Mouse (Mus musculus) erythroid progenitor cell, adult 5-6 weeks (primary cell): ENCODE results near the gene Pcna. TPM values are rescaled to one million over a fixed set of nuclear protein-coding genes. Genes with fewer than 3 reads are reported as not detected.
"Not testable (repeated sequence)": the region's sequence is repeated elsewhere in the genome, so short reads cannot be mapped to it uniquely, and the experiment has no call there.

ENCODE experiments used
- ATAC-seq: replicated peaks from 2 replicates; pipeline ENCODE4 v1.8.0; 2016; ENCODE audit warnings: moderate number of reproducible peaks, mild to moderate bottlenecking, moderate TSS enrichment, inconsistent platforms; ENCODE audit not compliant: poor library complexity, low FRiP score, severe bottlenecking
- total RNA-seq, 2 experiments: library from RNA; stranded (forward) in 1 of 2; stranded (reverse) in 1 of 2; fragments of 150-400 nt in 1 of 2; fragments of 186-747, 209-891 nt in 1 of 2; gene quantifications; 2 replicates each; pipeline versions ENCODE4 v1.2.3 to v1.2.4; 2015 to 2017; ENCODE audit warnings: low replicate concordance in 2 of 2

Pcna gene
- total RNA-seq, 2 experiments from 2014 or later, result 562 to 1,003 TPM

DNA sequence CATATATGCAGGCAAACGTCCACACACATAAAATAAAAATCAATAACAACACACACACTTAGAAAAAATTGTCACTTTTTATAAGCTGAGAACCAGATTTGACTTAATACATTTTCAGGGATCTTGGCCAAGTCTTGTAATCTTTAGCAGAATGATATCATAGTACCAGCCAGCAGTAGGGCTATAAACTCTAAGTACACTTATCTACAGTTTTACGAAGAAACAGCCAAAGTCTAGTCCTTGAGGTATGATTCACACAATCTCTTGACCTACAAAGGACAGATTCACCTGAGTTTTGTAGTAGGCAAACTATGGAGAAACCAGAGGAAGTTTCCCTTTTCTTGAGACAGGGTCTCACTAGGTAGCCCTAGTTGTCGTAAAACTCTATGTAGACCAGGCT, 13.7 kb downstream of the Pcna start:
- ATAC-seq, result not testable (repeated sequence)

DNA sequence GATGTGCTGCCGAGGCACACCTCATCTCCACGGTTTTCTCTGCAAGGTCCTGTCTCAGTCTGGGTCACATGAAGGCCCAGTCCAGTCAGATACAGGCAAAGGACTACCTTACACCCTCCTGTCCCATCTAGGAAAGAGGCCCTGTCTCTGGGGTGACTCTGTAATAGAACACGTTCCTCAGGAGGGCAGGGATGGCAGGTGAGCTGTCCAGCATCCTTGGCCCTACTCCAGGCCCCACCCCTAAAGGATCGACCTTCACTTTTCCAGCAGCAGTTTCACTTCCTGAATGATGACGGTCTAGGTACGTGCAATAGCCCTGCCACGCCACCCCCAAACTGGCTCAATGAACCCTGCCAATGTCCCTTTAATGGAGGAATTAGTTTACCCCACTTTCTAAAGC, 17.1 kb downstream of the Pcna start:
- ATAC-seq, result 0 out of 2 replicates have a peak, but pooled peaks have one; percentile 18

- no peak for ATAC-seq
Observed at GRCm38 (mm10) chr2:132235291-132235690, 17.8 kb downstream of the Pcna start.

DNA sequence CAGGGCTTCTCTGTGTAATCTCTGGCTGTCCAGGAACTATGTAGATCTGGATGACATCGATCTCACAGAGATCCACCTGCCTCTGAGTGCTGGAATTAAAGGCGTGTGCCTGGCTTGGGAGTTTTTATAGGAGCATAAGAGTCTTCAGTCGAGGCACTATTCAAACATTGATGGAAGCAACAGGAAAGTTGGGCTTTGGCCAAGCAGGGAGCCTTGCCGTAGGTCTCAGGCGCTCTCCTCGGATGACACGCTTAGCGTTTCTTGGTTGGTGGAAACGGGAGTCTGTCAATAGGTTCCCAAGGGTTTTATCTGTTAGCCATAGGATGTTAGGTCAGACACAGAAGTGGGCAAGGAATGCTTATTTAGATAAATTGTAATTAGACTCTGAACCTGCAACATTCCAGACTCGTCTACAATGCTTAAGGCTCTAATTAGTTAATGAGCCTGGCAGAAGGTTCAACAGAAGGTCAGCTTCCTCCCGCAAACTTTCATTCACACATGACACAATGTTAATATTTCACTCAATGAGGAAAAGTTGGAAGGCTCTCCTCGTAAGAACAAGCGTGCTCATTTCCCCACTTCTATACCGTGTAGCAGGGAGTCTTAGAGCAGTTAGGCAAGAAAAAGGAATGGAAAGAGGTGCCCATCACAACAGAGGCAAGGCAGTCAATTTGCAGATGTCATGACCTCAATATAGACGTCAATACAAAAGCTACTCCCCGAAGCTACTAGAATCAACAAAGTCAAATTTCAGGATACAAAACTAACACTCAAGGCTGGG, 18.9 kb downstream of the Pcna start:
- ATAC-seq, result no peak

GRCm38 (mm10) chr2:132232413-132232945, 20.6 kb downstream of the Pcna start:
- ATAC-seq, result no peak

DNA sequence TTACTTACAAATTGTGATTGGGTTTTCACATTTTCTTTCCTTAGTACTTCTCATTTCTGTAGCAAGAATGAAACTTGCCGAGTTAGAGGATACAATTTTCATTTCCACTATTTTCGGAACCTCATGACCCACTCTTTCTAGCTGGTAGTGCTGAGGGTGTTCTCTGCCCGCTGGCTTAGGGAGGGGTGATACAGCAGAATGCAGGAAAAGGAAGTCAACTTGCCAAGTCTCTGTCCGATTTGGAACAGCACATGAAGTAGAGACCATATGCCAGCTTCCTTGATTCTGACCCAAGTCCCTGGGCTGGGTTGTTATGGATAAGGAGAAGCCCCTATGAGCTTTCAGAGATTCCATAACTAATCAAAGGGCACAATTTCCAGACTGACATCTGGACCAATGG, 28.8 kb downstream of the Pcna start:
- no peak for ATAC-seq

GRCm38 (mm10) chr2:132221611-132222073, 31.5 kb downstream of the Pcna start:
- no peak for ATAC-seq

DNA sequence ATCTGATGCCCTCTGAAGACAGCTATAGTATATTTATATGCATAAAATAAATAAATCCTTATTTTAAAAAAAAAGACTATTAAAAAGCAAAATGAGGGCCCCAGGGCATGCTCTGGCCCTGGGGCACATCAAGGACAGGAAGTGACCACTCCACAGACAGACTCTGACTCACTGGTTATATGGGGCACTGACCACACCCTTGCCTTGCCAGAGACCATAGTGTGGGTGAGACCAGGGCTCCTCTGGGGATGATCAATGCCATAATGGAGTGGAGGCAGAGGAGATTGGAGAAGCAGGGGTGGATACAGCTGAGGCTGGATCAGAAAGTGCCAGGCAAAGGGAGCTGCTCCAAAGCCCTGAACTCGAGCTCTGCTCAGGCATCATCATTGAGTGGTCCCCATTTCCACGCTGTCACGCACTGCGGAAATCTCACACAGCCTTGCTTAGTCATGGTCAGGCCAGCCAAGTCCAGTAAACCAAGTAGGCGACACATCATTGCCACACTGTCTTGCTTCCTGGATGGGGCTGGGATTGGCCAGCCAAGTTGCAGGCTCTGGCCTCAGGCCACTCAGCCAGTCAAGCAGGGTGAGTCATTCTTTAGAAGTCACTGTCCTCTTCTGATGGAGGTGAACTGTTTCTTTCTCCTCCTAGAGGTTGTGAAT, 41.0 kb downstream of the Pcna start:
- no peak for ATAC-seq

DNA sequence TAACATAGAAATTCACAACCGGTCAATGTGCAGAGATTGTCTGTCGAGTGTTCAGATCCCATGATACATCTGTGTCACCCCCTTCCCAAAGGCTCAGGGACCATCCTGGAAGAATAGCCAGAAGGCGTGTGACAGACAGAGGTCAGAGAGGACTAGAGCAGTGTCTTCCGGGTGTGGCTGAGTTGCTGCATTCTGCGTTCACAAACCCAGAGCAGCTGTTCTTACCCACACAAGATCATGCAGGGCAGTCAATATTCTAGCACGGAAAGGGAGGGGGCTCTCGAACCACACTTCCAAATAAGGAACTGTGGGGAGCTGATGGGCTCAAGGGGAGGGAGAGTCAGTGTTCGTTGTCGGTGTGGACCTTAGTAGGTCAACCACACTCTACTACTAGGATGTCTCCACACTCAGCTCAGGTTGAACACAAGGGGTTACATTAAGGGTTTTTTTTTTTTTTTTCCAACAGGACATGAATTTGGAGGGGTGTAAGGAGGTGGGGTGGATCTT, 42.3 kb downstream of the Pcna start:
- ATAC-seq, result no peak

DNA sequence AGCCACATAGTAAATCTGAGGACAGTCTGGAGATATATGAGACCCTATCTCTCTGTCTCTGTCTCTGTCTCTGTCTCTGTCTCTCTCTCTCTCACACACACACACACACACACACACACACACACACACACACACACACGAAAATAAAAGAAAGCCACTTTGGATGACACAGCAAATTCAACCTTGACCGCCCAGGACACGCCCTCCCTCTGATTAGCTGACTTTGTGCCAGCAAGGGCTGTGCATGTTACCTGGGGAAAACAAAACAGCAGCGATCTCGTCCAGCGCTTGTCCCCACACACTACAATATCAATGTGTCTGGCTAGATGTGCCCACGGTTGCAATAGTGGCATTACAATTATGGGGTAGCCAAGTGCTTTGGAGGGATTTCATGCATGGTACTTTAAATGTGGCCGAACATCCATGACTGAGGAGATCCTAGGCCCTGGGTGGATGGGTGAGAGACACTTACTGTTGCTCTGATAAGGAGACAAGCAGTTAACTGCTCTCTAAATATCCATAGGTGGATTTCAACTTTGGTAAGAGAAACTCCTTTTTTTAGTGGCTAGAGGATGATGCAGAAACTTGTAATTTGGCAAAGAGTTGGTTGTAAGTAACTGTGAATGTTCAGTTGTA, 44.8 kb downstream of the Pcna start:
- ATAC-seq, result 0 out of 2 replicates have a peak, but pooled peaks have one; percentile 57

DNA sequence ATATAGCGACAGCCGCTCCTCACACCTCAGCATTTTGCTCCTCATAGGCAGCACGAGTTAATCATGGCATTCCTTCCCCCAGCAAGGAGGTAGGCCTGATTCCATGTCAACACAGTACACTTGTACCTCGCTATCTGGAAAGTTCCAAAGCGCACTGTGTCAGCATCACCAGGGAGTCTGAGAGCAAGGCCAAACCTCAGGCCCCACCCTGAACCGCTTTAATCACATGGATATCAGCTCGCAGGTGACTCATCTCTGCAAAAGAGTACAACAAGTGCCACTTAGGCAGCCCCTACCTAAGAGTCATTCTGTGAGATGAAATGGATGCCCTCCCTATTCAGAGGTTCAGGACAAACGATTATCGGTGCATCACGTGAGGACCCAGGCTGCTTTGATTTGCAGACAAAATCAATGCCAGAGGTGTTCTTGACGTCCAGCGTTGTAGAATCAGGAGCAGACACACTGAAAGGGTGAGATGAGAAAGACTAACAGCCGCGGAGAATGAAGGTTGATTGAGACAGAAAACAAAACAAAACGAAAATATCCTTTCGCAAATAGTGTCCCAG, 46.7 kb downstream of the Pcna start:
- ATAC-seq, result no peak

- ATAC-seq, result no peak
Observed at GRCm38 (mm10) chr2:132205549-132205948, 47.6 kb downstream of the Pcna start.

- no peak for ATAC-seq
Observed at GRCm38 (mm10) chr2:132203773-132204172, 49.3 kb downstream of the Pcna start.

GRCm38 (mm10) chr2:132203186-132203585, 49.9 kb downstream of the Pcna start:
- ATAC-seq, result no peak

Other genes with a start within 250 kb of the Pcna start
- 9.6 and 9.7 TPM in 2 replicates for gene Rassf2, start 223.1 kb downstream of the Pcna start, total RNA-seq (2015; ENCODE audit: low replicate concordance)
- gene Rassf2, start 223.1 kb downstream of the Pcna start, total RNA-seq (2017; ENCODE audit: low replicate concordance), result 8.0 and 16.7 TPM in 2 replicates
- 2.9 and 8.3 TPM in 2 replicates for gene Slc23a2, start 108.2 kb downstream of the Pcna start, total RNA-seq (2015; ENCODE audit: low replicate concordance)
- gene Slc23a2, start 108.2 kb downstream of the Pcna start, total RNA-seq (2017; ENCODE audit: low replicate concordance), result 0.53 and 14.8 TPM in 2 replicates
- 19.7 and 28.8 TPM in 2 replicates for gene Tmem230, start 5.5 kb downstream of the Pcna start, total RNA-seq (2015; ENCODE audit: low replicate concordance)
- 10.1 and 11.7 TPM in 2 replicates for gene Tmem230, start 5.5 kb downstream of the Pcna start, total RNA-seq (2017; ENCODE audit: low replicate concordance)
- gene Cds2, start 9.8 kb upstream of the Pcna start, total RNA-seq (2015; ENCODE audit: low replicate concordance), result 12.6 and 16.2 TPM in 2 replicates
- gene Cds2, start 9.8 kb upstream of the Pcna start, total RNA-seq (2017; ENCODE audit: low replicate concordance), result 5.9 and 7.9 TPM in 2 replicates
- gene Prokr2, start 132.1 kb upstream of the Pcna start, total RNA-seq (2015; ENCODE audit: low replicate concordance), result not detected in 2 replicates
- gene Prokr2, start 132.1 kb upstream of the Pcna start, total RNA-seq (2017; ENCODE audit: low replicate concordance), result not detected in 2 replicates